Mouse (Mus musculus): Measurements from ENCODE around the gene Dnm1.

Dnm1 gene

GRCm38 (mm10) chr2:32361437-32361836, 8.3 kb upstream of the Dnm1 start:
- DNase-seq, result peak; percentile 98

- DNase-seq, result peak; percentile 99
Observed at GRCm38 (mm10) chr2:32360741-32361140, 7.6 kb upstream of the Dnm1 start.

- peak; percentile 91 for DNase-seq
Observed at GRCm38 (mm10) chr2:32358381-32358780, 5.2 kb upstream of the Dnm1 start.

- DNase-seq, result peak; percentile 91
Observed at GRCm38 (mm10) chr2:32357710-32358109, 4.6 kb upstream of the Dnm1 start.

- DNase-seq, result no peak
Observed at GRCm38 (mm10) chr2:32356216-32356615, 3.1 kb upstream of the Dnm1 start.

GRCm38 (mm10) chr2:32354336-32354895, 1.3 kb upstream of the Dnm1 start:
- DNase-seq, result no peak

GRCm38 (mm10) chr2:32353836-32354235, 698 bp upstream of the Dnm1 start:
- DNase-seq, result peak; percentile 91

- DNase-seq, result peak; percentile 96
Observed at GRCm38 (mm10) chr2:32352151-32353006, 759 bp downstream of the Dnm1 start, which contains the start of gene Ciz1. Ciz1 (plus strand) TSS chr2:32352327.

- DNase-seq, result no peak
Observed at GRCm38 (mm10) chr2:32351471-32351961, 1.6 kb downstream of the Dnm1 start.

- peak; percentile 95 for DNase-seq
Observed at GRCm38 (mm10) chr2:32350471-32351051, 2.6 kb downstream of the Dnm1 start.

GRCm38 (mm10) chr2:32349625-32350255, 3.4 kb downstream of the Dnm1 start:
- DNase-seq, result no peak

GRCm38 (mm10) chr2:32348311-32348710, 4.8 kb downstream of the Dnm1 start:
- no peak for DNase-seq

GRCm38 (mm10) chr2:32347019-32347418, 6.1 kb downstream of the Dnm1 start:
- DNase-seq, result no peak

GRCm38 (mm10) chr2:32344598-32345321, 8.4 kb downstream of the Dnm1 start:
- DNase-seq, result no peak

GRCm38 (mm10) chr2:32344056-32344455, 9.1 kb downstream of the Dnm1 start:
- no peak for DNase-seq

- DNase-seq, result no peak
Observed at GRCm38 (mm10) chr2:32343351-32343671, 9.8 kb downstream of the Dnm1 start.

GRCm38 (mm10) chr2:32342539-32343350, 10.4 kb downstream of the Dnm1 start:
- DNase-seq, result peak; percentile 99

GRCm38 (mm10) chr2:32342039-32342438, 11.1 kb downstream of the Dnm1 start:
- DNase-seq, result no peak

GRCm38 (mm10) chr2:32341634-32341939, 11.6 kb downstream of the Dnm1 start:
- peak; percentile 96 for DNase-seq

GRCm38 (mm10) chr2:32340836-32341633, 12.1 kb downstream of the Dnm1 start:
- DNase-seq, result no peak

Data from heart, adult 11 months (tissue).